Mouse (Mus musculus) lung, embryonic 14.5 days (tissue): ENCODE measurements around the gene Sec14l5. TPM values are rescaled to one million over a fixed set of nuclear protein-coding genes. Genes with fewer than 3 reads are reported as not detected.

Experiments used
- ATAC-seq: fragments of 200-750 bp; cut with Nextera tagmentation; 2 replicates; pipeline ENCODE4 v1.8.0; 2017; ENCODE audit warnings: mild to moderate bottlenecking, moderate TSS enrichment, moderate library complexity; ENCODE audit not compliant: insufficient read depth
- DNase-seq: peaks from one replicate; pipeline ENCODE4 v3.0.0-alpha.2; 2015
- H3K27ac ChIP-seq: fragments of 300-500 bp; sonication (generic); 2 replicates; pipeline ENCODE4 v1.5.1; 2014; ENCODE audit warnings: low read depth, mild to moderate bottlenecking, moderate library complexity
- H3K27me3 ChIP-seq: fragments of 300-500 bp; sonication (generic); 2 replicates; pipeline ENCODE4 v1.6.1; 2014; ENCODE audit warnings: low read length, control low read depth; ENCODE audit not compliant: insufficient read depth
- H3K36me3 ChIP-seq: fragments of 300-500 bp; sonication (generic); 2 replicates; pipeline ENCODE4 v1.6.1; 2014; ENCODE audit warnings: control low read depth; ENCODE audit not compliant: insufficient read depth
- H3K4me1 ChIP-seq: fragments of 300-500 bp; sonication (generic); 2 replicates; pipeline ENCODE4 v1.6.1; 2014; ENCODE audit warnings: antibody characterized with exemption, control low read depth; ENCODE audit not compliant: insufficient read depth
- H3K4me2 ChIP-seq: fragments of 300-500 bp; sonication (generic); 2 replicates; pipeline ENCODE4 v1.6.1; 2014; ENCODE audit warnings: mild to moderate bottlenecking
- H3K4me3 ChIP-seq: fragments of 300-500 bp; sonication (generic); 2 replicates; pipeline ENCODE4 v1.5.1; 2014; ENCODE audit warnings: low read depth, low read length
- H3K9ac ChIP-seq: fragments of 300-500 bp; sonication (generic); 2 replicates; pipeline ENCODE4 v1.6.1; 2014
- H3K9me3 ChIP-seq: fragments of 300-500 bp; sonication (generic); 2 replicates; pipeline ENCODE4 v1.6.1; 2016; ENCODE audit warnings: low read depth, low read length, control low read depth
- CTCF ChIP-seq: IDR thresholded peaks from 2 replicates; pipeline ENCODE4 v1.5.1; 2016; ENCODE audit warnings: antibody characterized with exemption, low read depth
- WGBS: fragments of 180-500 bp; shearing (Covaris S2); extraction: QIAGEN DNeasy Blood & Tissue Kit; methylation state at CpG from one replicate; pipeline ENCODE4 v1.1.7; 2014; 5-methylcytosine and 5-hydroxymethylcytosine counted together
- polyA plus RNA-seq: library from polyadenylated mRNA; unstranded; fragments of >200 nt; fragmentation: Nextera tagmentation; extraction: Ambion mirVana; gene quantifications from 2 replicates; pipeline ENCODE4 v1.2.1, GENCODE M21; 2014

Sec14l5 gene
- polyA plus RNA-seq, 1 experiment from 2014 or later: 0.86 TPM

- Histone ChIP-seq H3K4me3 (no peak overlapping the region), H3K36me3 (no peaks in the 10 kb centered on the region), H3K9me3 (no peaks in the 10 kb centered on the region), H3K4me2 (no peak overlapping the region), H3K27me3 (no peaks in the 10 kb centered on the region), H3K27ac (peak overlapping the region; percentile 86), H3K9ac (no peak overlapping the region), H3K4me1 (no peaks in the 10 kb centered on the region)
- 46% methylated on average over 6 of the region's 6 CpGs for WGBS
- no peak for TF ChIP-seq CTCF
- peak; percentile 62 for DNase-seq
- ATAC-seq: peak; percentile 80; the same call in 1 of the 2 replicates
Measured at GRCm38 (mm10) chr16:5153299-5154026, 6.6 kb downstream of the Sec14l5 start.

DNA sequence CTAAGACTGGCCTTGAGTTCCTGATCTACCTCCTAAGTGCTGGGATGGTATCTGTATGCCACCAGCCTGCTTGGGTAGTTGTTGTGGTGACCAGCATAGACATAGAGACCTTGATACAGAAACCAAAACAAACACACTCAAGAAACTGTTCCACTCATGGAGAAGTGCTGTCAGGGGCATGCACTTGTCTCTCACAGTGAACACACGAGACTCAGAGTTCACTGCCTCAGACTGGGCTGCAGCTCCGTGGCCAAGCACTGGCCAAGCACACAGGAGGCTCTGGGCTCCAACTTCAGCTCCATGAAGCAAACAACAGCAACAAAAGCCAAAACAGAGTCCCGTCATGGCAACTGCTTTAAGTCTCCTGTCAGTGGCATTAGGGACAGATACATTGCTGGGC, 8.1 kb downstream of the Sec14l5 start:
- 42% methylated on average over 3 of the region's 3 CpGs for WGBS
- no peak for ATAC-seq

GRCm38 (mm10) chr16:5156495-5156894, 9.6 kb downstream of the Sec14l5 start:
- WGBS: 56% methylated on average over 2 of the region's 2 CpGs
- no peaks in the 10 kb centered on the region for H3K9me3 ChIP-seq
- H3K4me1 ChIP-seq: no peaks in the 10 kb centered on the region
- H3K4me3 ChIP-seq: no peak overlapping the region
- ATAC-seq: no peak
- H3K27me3 ChIP-seq: no peaks in the 10 kb centered on the region
- DNase-seq: no peak
- H3K27ac ChIP-seq: no peak overlapping the region
- H3K4me2 ChIP-seq: no peak overlapping the region
- TF ChIP-seq CTCF: no peak
- no peaks in the 10 kb centered on the region for H3K36me3 ChIP-seq
- no peak overlapping the region for H3K9ac ChIP-seq

More for the DNA sequence above, 8.1 kb downstream of the Sec14l5 start:
- no peaks in the 10 kb centered on the region for H3K36me3 ChIP-seq
- H3K27me3 ChIP-seq: no peaks in the 10 kb centered on the region
- no peak overlapping the region for H3K9ac ChIP-seq
- no peak for DNase-seq
- no peak for TF ChIP-seq CTCF
- H3K4me2 ChIP-seq: no peak overlapping the region
- H3K4me3 ChIP-seq: no peak overlapping the region
- no peaks in the 10 kb centered on the region for H3K4me1 ChIP-seq
- H3K27ac ChIP-seq: no peak overlapping the region
- H3K9me3 ChIP-seq: no peaks in the 10 kb centered on the region

DNA sequence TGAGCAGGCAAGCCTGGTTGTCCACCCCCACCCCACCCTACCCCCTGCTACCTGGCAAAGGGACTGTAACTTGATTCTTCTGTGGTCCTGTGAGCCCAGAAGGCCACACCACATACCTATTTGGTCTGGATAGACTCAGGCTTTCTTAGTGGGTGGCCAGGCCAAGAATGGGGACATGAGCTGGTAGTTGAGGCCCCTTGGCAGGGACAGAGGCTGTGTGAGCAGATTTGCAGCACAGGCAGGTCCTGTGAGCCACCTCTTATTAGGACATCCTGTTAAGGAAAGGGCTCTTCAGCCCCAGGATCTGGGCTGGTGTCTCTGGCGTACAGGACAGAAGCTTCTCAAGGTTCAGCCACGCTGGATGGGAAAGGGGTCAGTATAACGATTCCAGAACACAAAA, 10.2 kb downstream of the Sec14l5 start:
- H3K9me3 ChIP-seq: no peaks in the 10 kb centered on the region
- WGBS: 61% methylated on average over 3 of the region's 3 CpGs

DNA sequence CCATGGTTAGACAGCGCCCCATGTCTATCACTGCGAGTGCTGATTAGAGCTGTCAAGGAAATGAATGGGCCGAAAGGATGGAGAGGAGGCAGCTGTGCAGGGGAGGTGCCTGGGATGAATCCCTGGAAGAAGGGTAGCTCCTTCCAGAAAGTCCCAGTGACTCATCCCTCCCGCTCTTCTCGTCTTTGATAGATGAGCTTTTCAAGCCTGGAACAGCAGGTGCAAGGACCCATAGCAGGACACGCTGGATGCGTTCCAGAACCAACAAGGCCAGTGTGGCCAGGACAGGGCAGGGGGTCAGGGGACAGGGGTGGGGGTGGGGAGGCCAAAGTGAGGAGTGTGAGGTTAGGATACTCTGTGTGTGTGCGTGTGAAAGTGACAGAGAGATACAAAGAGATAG, 12.3 kb downstream of the Sec14l5 start:
- 50% methylated on average over 8 of the region's 8 CpGs for WGBS
- no peaks in the 10 kb centered on the region for H3K4me1 ChIP-seq
- H3K27ac ChIP-seq: no peak overlapping the region
- no peak overlapping the region for H3K4me3 ChIP-seq
- no peak for DNase-seq
- H3K9ac ChIP-seq: no peak overlapping the region
- no peak for ATAC-seq
- H3K27me3 ChIP-seq: no peaks in the 10 kb centered on the region
- H3K4me2 ChIP-seq: no peak overlapping the region
- H3K9me3 ChIP-seq: no peaks in the 10 kb centered on the region
- H3K36me3 ChIP-seq: no peaks in the 10 kb centered on the region
- TF ChIP-seq CTCF: no peak

More for the DNA sequence above, 10.2 kb downstream of the Sec14l5 start:
- Histone ChIP-seq H3K27ac (no peak overlapping the region), H3K9ac (no peak overlapping the region), H3K27me3 (no peaks in the 10 kb centered on the region), H3K4me2 (no peak overlapping the region), H3K36me3 (no peaks in the 10 kb centered on the region), H3K4me3 (no peak overlapping the region), H3K4me1 (no peaks in the 10 kb centered on the region)
- DNase-seq: no peak
- no peak for ATAC-seq
- no peak for TF ChIP-seq CTCF

DNA sequence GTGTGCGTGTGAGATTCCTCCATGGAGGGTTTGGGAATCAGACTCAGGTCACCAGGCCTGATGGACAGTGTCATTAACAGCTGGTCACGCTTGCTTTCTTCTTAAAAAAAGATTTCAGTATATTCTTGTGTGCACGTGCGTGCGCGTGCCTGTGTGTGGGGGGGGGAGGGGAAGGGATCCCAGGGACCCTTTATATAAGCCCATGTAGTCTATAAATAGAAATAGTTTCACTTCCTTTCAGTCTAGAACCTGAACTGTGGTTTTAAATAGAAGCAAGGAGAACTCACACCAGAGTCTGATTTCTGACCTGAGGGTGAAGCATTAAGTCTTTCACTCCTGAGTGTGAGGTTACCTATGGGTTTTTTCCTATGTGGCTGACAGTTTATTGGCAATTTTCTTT, 17.4 kb downstream of the Sec14l5 start:
- no peak for DNase-seq
- no peak overlapping the region for H3K9ac ChIP-seq
- ATAC-seq: no peak
- WGBS: 67% methylated on average over 6 of the region's 6 CpGs
- no peak overlapping the region for H3K4me2 ChIP-seq
- no peaks in the 10 kb centered on the region for H3K36me3 ChIP-seq
- no peak overlapping the region for H3K4me3 ChIP-seq
- no peak overlapping the region for H3K27ac ChIP-seq
- no peaks in the 10 kb centered on the region for H3K9me3 ChIP-seq
- TF ChIP-seq CTCF: no peak
- no peaks in the 10 kb centered on the region for H3K27me3 ChIP-seq
- H3K4me1 ChIP-seq: no peaks in the 10 kb centered on the region

- H3K9me3 ChIP-seq: no peaks in the 10 kb centered on the region
- no peak for ATAC-seq
- no peaks in the 10 kb centered on the region for H3K36me3 ChIP-seq
- H3K4me2 ChIP-seq: no peak overlapping the region
- DNase-seq: no peak
- no peak overlapping the region for H3K27ac ChIP-seq
- H3K4me1 ChIP-seq: no peaks in the 10 kb centered on the region
- no peak for TF ChIP-seq CTCF
- no peaks in the 10 kb centered on the region for H3K27me3 ChIP-seq
- WGBS: 86% methylated on average over 2 of the region's 2 CpGs
- no peak overlapping the region for H3K4me3 ChIP-seq
- H3K9ac ChIP-seq: no peak overlapping the region
Measured at GRCm38 (mm10) chr16:5168038-5168437, 21.1 kb downstream of the Sec14l5 start.
